Mouse (Mus musculus) right cerebral cortex, postnatal 10 days (tissue): ENCODE data around the gene Aaed1.
A peak's percentile ranks its signal among the peaks of the same experiment; 100 is the strongest.

Experiments used
- DNase-seq, 2 experiments: peaks; one replicate each; pipeline ENCODE4 v3.0.0; 2021; ENCODE audit warnings: low spot score in 2 of 2

Gene Aaed1

GRCm38 (mm10) chr13:64312024-64312915, at the start of gene Aaed1:
TSS of gene Aaed1 (minus strand) at chr13:64312710.
- DNase-seq = peak; percentile 90 to 93

GRCm38 (mm10) chr13:64362139-64362538, 49.6 kb upstream of the Aaed1 start:
- DNase-seq = no peak

GRCm38 (mm10) chr13:64361020-64361419, 48.5 kb upstream of the Aaed1 start:
- DNase-seq = no peak

- no peak for DNase-seq
Measured at GRCm38 (mm10) chr13:64359702-64360101, 47.2 kb upstream of the Aaed1 start.

- no peak for DNase-seq
Measured at GRCm38 (mm10) chr13:64358476-64358875, 46.0 kb upstream of the Aaed1 start.

- no peak for DNase-seq
Measured at GRCm38 (mm10) chr13:64357389-64357788, 44.9 kb upstream of the Aaed1 start.

GRCm38 (mm10) chr13:64349474-64349873, 37.0 kb upstream of the Aaed1 start:
- no peak for DNase-seq

GRCm38 (mm10) chr13:64344082-64344501, 31.6 kb upstream of the Aaed1 start:
- peak; percentile 42 to 53 for DNase-seq

- DNase-seq = peak in 1 of 2 experiments; percentile 28
Measured at GRCm38 (mm10) chr13:64343598-64343997, 31.1 kb upstream of the Aaed1 start.

- no peak for DNase-seq
Measured at GRCm38 (mm10) chr13:64335546-64336132, 23.1 kb upstream of the Aaed1 start.

GRCm38 (mm10) chr13:64333102-64333501, 20.6 kb upstream of the Aaed1 start:
- DNase-seq = no peak

GRCm38 (mm10) chr13:64332321-64332720, 19.8 kb upstream of the Aaed1 start:
- no peak for DNase-seq

GRCm38 (mm10) chr13:64322561-64323281, 10.2 kb upstream of the Aaed1 start:
- DNase-seq = no peak

GRCm38 (mm10) chr13:64320334-64320733, 7.8 kb upstream of the Aaed1 start:
- no peak for DNase-seq

GRCm38 (mm10) chr13:64319782-64320181, 7.3 kb upstream of the Aaed1 start:
- DNase-seq = no peak

- DNase-seq = peak; percentile 55 to 65
Measured at GRCm38 (mm10) chr13:64318355-64318754, 5.8 kb upstream of the Aaed1 start.

GRCm38 (mm10) chr13:64315483-64316050, 3.1 kb upstream of the Aaed1 start:
- DNase-seq = no peak

GRCm38 (mm10) chr13:64314041-64314440, 1.5 kb upstream of the Aaed1 start:
- no peak for DNase-seq

- no peak for DNase-seq
Measured at GRCm38 (mm10) chr13:64312916-64313289, 393 bp upstream of the Aaed1 start.

- no peak for DNase-seq
Measured at GRCm38 (mm10) chr13:64311266-64311665, 1.2 kb downstream of the Aaed1 start.

- no peak for DNase-seq
Measured at GRCm38 (mm10) chr13:64310585-64310984, 1.9 kb downstream of the Aaed1 start.

- no peak for DNase-seq
Measured at GRCm38 (mm10) chr13:64309842-64310241, 2.7 kb downstream of the Aaed1 start.
